ENCODE assay signal across 11 mouse cellular contexts in the genomic region with DNA sequence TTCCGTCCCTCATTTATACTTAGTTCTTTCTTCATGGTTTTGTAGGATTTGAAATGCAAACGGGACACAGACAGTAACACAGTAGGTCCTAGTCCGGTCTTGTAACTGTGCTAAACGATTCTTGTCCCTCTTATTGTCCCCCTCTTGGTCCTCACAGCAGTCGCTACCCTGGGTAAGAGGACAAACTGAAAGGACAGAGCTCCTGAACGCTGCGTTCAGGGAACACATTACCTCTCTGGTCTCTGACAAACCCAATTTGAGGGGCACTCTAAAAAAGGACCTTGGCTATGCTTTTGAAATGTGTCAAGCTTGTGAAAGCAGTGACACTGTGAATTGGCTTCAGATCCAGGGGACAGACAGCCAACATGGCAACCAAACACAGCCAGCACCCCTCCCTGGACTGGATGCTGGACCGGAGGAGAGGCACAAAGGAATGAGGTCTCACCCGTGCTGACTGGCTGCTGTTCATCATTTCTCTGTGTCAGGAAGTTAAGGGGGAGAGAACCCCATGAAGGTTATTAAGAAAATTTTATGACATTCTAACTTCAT. TPM values are rescaled to one million over a fixed set of nuclear protein-coding genes. Genes with fewer than 3 reads are reported as not detected.
A peak's percentile ranks its signal among the peaks of the same experiment; 100 is the strongest.
DNase-seq lines count a peak whose midpoint lies in the region; ATAC-seq and TF ChIP-seq lines count a peak whose summit lies in the region.
"Had no signal": no experiment of that assay in that cellular context is flagged by ENCODE, and none has a peak within 500 bp of the region (broad histone marks: within the 10 kb centered on the region; RNA-seq: fewer than 3 reads in every experiment).

No protein-coding gene starts in this region.

- no peak overlapping the region for H3K4me2 ChIP-seq in hindbrain, embryonic 13.5 days

- H3K9me3 ChIP-seq in hindbrain, embryonic 13.5 days = no peaks in the 10 kb centered on the region

- H3K9ac ChIP-seq in hindbrain, embryonic 13.5 days = no peak overlapping the region

- no peaks in the 10 kb centered on the region for H3K36me3 ChIP-seq in hindbrain, embryonic 13.5 days

- peaks cover 16% of the 10 kb centered on the region for H3K4me1 ChIP-seq in hindbrain, embryonic 13.5 days (replicated peaks)
- peaks cover 8% of the 10 kb centered on the region for H3K4me1 ChIP-seq in olfactory bulb, adult 2 months (ENCODE audit: control insufficient read depth, insufficient read depth, low read length)

- DNase-seq in heart, adult 18-20 months = peak; percentile 7 to 17
- DNase-seq in heart, postnatal 4 days = no peak
- peak; percentile 64 to 67 for DNase-seq in right cerebral cortex, postnatal 10 days (ENCODE audit: low spot score in 2 of 2)
- DNase-seq in right cerebral cortex, postnatal 25 days = no peak
- no peak for DNase-seq in ovary, postnatal 10 days (ENCODE audit: low spot score)
- DNase-seq in gastrocnemius, adult 8-10 months (ENCODE audit: low spot score in 2 of 2) = no peak
- DNase-seq: adrenal gland, postnatal 25 days; liver; lung, postnatal 14 days had no signal

- TF ChIP-seq POLR2A in olfactory bulb, adult 2 months (IDR thresholded peaks at IDR 0.05; ENCODE audit: insufficient read depth, low read depth, low read length) = no peak

- no peak for TF ChIP-seq CTCF in olfactory bulb, adult 2 months (IDR thresholded peaks at IDR 0.05; ENCODE audit: insufficient read depth, low read depth, low read length)

- WGBS in hindbrain, embryonic 13.5 days = 63% methylated on average over 9 of the region's 9 CpGs
- WGBS in olfactory bulb, adult 2 months = 73% methylated on average over 9 of the region's 9 CpGs

- H3K27me3 ChIP-seq in hindbrain, embryonic 13.5 days = no peaks in the 10 kb centered on the region

- H3K4me3 ChIP-seq in hindbrain, embryonic 13.5 days = no peak overlapping the region
- H3K4me3 ChIP-seq in olfactory bulb, adult 2 months (ENCODE audit: insufficient read depth, low read depth, low read length) = no peak overlapping the region

- no peak for ATAC-seq in hindbrain, embryonic 13.5 days (ENCODE audit: low FRiP score)

- peak overlapping the region; percentile 40; the same call in 1 of the 2 replicates for H3K27ac ChIP-seq in hindbrain, embryonic 13.5 days
- 0 out of 2 replicates have a peak overlapping the region, but pooled peaks have one; percentile 16 for H3K27ac ChIP-seq in olfactory bulb, adult 2 months (ENCODE audit: insufficient read depth, low read depth, low read length)

RNA-seq across cellular contexts. Expression of gene Tnik, which starts 37.6 kb away (rescaled TPM):
- 10 to 100 TPM; 22.8 to 26.3 TPM for total RNA-seq in heart, adult 18-20 months (2021)
- total RNA-seq in heart, postnatal 4 days (2021) = 10 to 100 TPM; 39.2 to 40.7 TPM
- 70.7 and 73.6 TPM in 2 replicates for polyA plus RNA-seq in hindbrain, embryonic 13.5 days (2015; fragmentation: Nextera tagmentation; extraction: Ambion mirVana)
- 142 and 522 TPM in 2 replicates for polyA plus RNA-seq in olfactory bulb, adult 2 months (2012; ENCODE audit: insufficient read depth, insufficient read length, low replicate concordance, missing spikeins)
- 10 to 100 TPM; 21.9 to 29.9 (median 27.9) TPM for total RNA-seq in gastrocnemius, adult 8-10 months (2022)

Comparison
In these comparisons a context has a peak if more than half of its experiments do, and no peak if none do; other contexts are left out.
1. DNase-seq: peak in heart, adult 18-20 months (2 of 2) and right cerebral cortex, postnatal 10 days (2 of 2); none in heart, postnatal 4 days (single experiment), right cerebral cortex, postnatal 25 days (single experiment), ovary, postnatal 10 days (single experiment) and gastrocnemius, adult 8-10 months (0 of 2).